Mouse (Mus musculus) MEL (cell line): Measurements from ENCODE around the gene Terb1.

Experiments
- CHD2 ChIP-seq: IDR thresholded peaks from 2 replicates; pipeline ENCODE4 v1.6.1; 2011; ENCODE audit warnings: low read length, improper control_type of control experiment
- CTCF ChIP-seq, 3 experiments: IDR thresholded peaks in 2 of 3; conservative IDR thresholded peaks in 1 of 3; 2 replicates each; pipeline ENCODE4 v1.5.1; 2011 to 2012; ENCODE audit warnings: low read length in 3 of 3, low read depth in 2 of 3, mild to moderate bottlenecking in 2 of 3, improper control_type of control experiment in 1 of 3, inconsistent platforms in 1 of 3, mixed read lengths in 1 of 3, moderate library complexity in 1 of 3; ENCODE audit not compliant: control insufficient read depth in 1 of 3, insufficient read depth in 1 of 3, poor library complexity in 1 of 3, severe bottlenecking in 1 of 3
- GATA1 ChIP-seq: IDR thresholded peaks from 2 replicates; pipeline ENCODE4 v1.6.1; 2011; ENCODE audit warnings: low read depth, low read length, improper control_type of control experiment
- KAT2A ChIP-seq: conservative IDR thresholded peaks from 2 replicates; pipeline ENCODE4 v1.6.1; 2012; ENCODE audit warnings: low read depth, low read length, improper control_type of control experiment, inconsistent platforms
- MAZ ChIP-seq: IDR thresholded peaks from 2 replicates; pipeline ENCODE4 v1.6.1; 2012; ENCODE audit warnings: low read depth, mild to moderate bottlenecking, inconsistent platforms, low read length, improper control_type of control experiment
- MXI1 ChIP-seq: IDR thresholded peaks from 2 replicates; pipeline ENCODE4 v1.6.1; 2011; ENCODE audit warnings: mild to moderate bottlenecking, low read depth, low read length, improper control_type of control experiment
- MYC ChIP-seq: IDR thresholded peaks from 2 replicates; pipeline ENCODE4 v1.6.1; 2011; ENCODE audit warnings: low read depth, mild to moderate bottlenecking, low read length, improper control_type of control experiment, moderate library complexity
- NRF1 ChIP-seq: IDR thresholded peaks from 2 replicates; pipeline ENCODE4 v1.6.1; 2014; ENCODE audit warnings: low read depth, mild to moderate bottlenecking, inconsistent platforms, low read length, improper control_type of control experiment, moderate library complexity; ENCODE audit not compliant: poor library complexity, insufficient read depth, severe bottlenecking
- POLR2A ChIP-seq, 2 experiments: IDR thresholded peaks; 2 replicates each; pipeline ENCODE4 v1.6.1; 2011 to 2012; ENCODE audit warnings: low read length in 2 of 2, mild to moderate bottlenecking in 2 of 2, control low read depth in 1 of 2, improper control_type of control experiment in 1 of 2, low read depth in 1 of 2, moderate library complexity in 1 of 2; ENCODE audit not compliant: control insufficient read depth in 1 of 2, insufficient read depth in 1 of 2, poor library complexity in 1 of 2
- SIN3A ChIP-seq: IDR thresholded peaks from 2 replicates; pipeline ENCODE4 v1.6.1; 2012; ENCODE audit warnings: low read length, improper control_type of control experiment, inconsistent platforms

DNA sequence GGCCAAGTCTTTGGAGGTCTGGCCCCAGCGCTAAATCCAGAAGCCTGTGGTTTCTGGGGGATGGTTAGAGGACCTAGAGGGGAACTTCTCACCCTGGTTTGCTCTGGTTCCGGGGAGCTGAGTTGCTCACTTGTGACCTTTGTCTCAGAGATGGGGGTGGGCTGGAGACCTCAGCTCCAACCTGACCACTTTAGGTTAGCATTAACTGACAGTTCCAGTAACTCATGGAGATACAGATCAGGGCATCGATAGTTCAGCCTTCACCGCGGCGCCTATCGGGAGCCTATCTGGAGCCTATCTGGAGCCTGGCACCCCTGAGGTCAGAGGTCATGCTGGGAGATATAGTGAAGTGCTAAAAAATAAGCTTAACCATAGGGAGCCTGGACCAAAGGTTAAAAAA, 47.5 kb upstream of the Terb1 start:
- TF ChIP-seq CTCF (IDR thresholded peaks at IDR 0.05 in 2 of 3, conservative IDR thresholded peaks at IDR 0.05 in 1 of 3; ENCODE audit: control insufficient read depth in 1 of 3, insufficient read depth in 1 of 3, low read depth in 2 of 3, low read length in 3 of 3, poor library complexity in 1 of 3, severe bottlenecking in 1 of 3) (no peak), POLR2A (IDR thresholded peaks at IDR 0.05; ENCODE audit: control insufficient read depth in 1 of 2, insufficient read depth in 1 of 2, low read depth in 1 of 2, low read length in 2 of 2, poor library complexity in 1 of 2) (no peak), KAT2A (no peak), MAZ (no peak), NRF1 (no peak), MYC (no peak), SIN3A (no peak), GATA1 (no peak), CHD2 (no peak), MXI1 (no peak)
